Mouse (Mus musculus): ENCODE measurements around the gene Slc48a1.

Gene Slc48a1

DNA sequence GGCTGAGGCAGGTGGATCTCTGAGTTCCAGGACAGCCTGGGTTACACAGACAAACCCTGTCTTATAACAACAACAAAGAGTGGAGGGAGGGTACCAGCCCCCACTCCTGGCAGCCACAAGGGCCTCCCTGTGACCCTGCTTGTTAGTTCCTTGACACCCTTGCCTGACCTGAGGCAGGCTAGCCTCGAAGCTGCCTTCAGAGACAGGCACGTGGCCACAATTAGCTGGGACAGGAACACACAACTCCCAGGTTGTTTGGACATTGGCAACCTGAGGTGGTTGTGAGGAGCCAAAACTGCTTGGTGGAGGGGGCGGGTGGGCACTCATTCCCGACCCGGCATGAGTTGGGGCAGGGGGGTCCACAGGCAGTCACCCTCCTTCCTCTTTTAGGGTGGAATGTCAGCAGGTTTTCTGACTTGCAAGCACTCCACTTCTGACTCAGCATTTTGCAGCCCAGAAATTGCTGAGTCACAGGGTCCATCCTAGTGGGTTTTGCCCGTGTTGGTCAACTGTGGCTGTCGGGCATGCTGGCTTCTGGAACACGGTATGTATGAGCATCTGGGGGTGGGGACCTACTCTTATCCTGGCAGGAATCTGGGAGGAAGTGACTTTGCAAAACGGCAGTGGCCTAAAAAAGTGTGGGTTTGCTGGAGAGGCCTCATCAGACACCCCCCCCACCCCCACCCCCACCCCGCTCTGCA, 8.2 kb downstream of the Slc48a1 start:
- Histone ChIP-seq H3K4me3 (replicated peaks; ENCODE audit: low read length) (peak overlapping the region; percentile 45; the same call in 1 of the 2 replicates), H3K27me3 (ENCODE audit: insufficient read depth, low read length) (peaks cover 25% of the 10 kb centered on the region), H3K36me3 (ENCODE audit: insufficient read depth, low read length) (peaks cover 13% of the 10 kb centered on the region), H3K4me1 (replicated peaks; ENCODE audit: low read depth, low read length) (peaks cover 70% of the 10 kb centered on the region), H3K9me3 (ENCODE audit: low read length) (no peaks in the 10 kb centered on the region)
- no peak for TF ChIP-seq NANOG (IDR thresholded peaks at IDR 0.05; ENCODE audit: borderline replicate concordance, low read length)
- TF ChIP-seq CTCF (conservative IDR thresholded peaks at IDR 0.05; ENCODE audit: low read length): no peak
- TF ChIP-seq POU5F1 (IDR thresholded peaks at IDR 0.05; ENCODE audit: borderline replicate concordance, low read length): no peak

- Histone ChIP-seq H3K9me3 (ENCODE audit: low read length) (no peaks in the 10 kb centered on the region), H3K27me3 (ENCODE audit: insufficient read depth, low read length) (peaks cover 20% of the 10 kb centered on the region), H3K36me3 (ENCODE audit: insufficient read depth, low read length) (peaks cover 13% of the 10 kb centered on the region), H3K4me3 (replicated peaks; ENCODE audit: low read length) (peak overlapping the region; percentile 45; the same call in 1 of the 2 replicates), H3K4me1 (replicated peaks; ENCODE audit: low read depth, low read length) (peaks cover 63% of the 10 kb centered on the region)
- TF ChIP-seq POU5F1 (IDR thresholded peaks at IDR 0.05; ENCODE audit: borderline replicate concordance, low read length) (no peak), NANOG (IDR thresholded peaks at IDR 0.05; ENCODE audit: borderline replicate concordance, low read length) (no peak), CTCF (conservative IDR thresholded peaks at IDR 0.05; ENCODE audit: low read length) (no peak)
Observed at GRCm38 (mm10) chr15:97787148-97787798, 9.0 kb downstream of the Slc48a1 start.

GRCm38 (mm10) chr15:97787799-97788667, 9.7 kb downstream of the Slc48a1 start:
- H3K9me3 ChIP-seq (ENCODE audit: low read length): no peaks in the 10 kb centered on the region
- TF ChIP-seq CTCF (conservative IDR thresholded peaks at IDR 0.05; ENCODE audit: low read length) (no peak), NANOG (IDR thresholded peaks at IDR 0.05; ENCODE audit: borderline replicate concordance, low read length) (no peak), POU5F1 (IDR thresholded peaks at IDR 0.05; ENCODE audit: borderline replicate concordance, low read length) (no peak)
- peaks cover 12% of the 10 kb centered on the region for H3K27me3 ChIP-seq (ENCODE audit: insufficient read depth, low read length)
- peaks cover 17% of the 10 kb centered on the region for H3K36me3 ChIP-seq (ENCODE audit: insufficient read depth, low read length)
- H3K4me3 ChIP-seq (replicated peaks; ENCODE audit: low read length): peak overlapping the region; percentile 45; the same call in 1 of the 2 replicates
- H3K4me1 ChIP-seq (replicated peaks; ENCODE audit: low read depth, low read length): peaks cover 57% of the 10 kb centered on the region

DNA sequence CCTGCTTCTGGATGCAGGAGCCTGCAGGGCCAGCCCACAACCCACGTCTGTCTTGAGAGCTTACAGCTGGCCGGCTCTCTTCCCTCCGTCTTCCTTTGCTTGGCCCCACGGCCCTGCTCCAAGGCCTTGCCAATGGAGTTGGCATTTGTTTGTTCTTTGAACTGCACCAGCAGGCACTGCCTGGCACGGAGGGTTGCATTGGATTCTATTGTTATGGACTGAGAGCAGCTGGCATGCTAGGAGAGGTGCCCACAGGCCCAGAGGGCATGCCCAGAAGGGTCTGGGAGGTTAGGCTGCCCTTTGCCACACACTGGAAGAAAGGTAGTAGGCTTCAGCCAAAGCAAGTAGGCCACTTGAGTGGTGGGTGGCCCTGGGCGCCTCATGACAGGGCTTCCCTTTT, 10.5 kb downstream of the Slc48a1 start:
- Histone ChIP-seq H3K36me3 (ENCODE audit: insufficient read depth, low read length) (peaks cover 18% of the 10 kb centered on the region), H3K9me3 (ENCODE audit: low read length) (no peaks in the 10 kb centered on the region), H3K27me3 (ENCODE audit: insufficient read depth, low read length) (peaks cover 12% of the 10 kb centered on the region), H3K4me1 (replicated peaks; ENCODE audit: low read depth, low read length) (peaks cover 54% of the 10 kb centered on the region), H3K4me3 (replicated peaks; ENCODE audit: low read length) (no peak overlapping the region)
- no peak for TF ChIP-seq NANOG (IDR thresholded peaks at IDR 0.05; ENCODE audit: borderline replicate concordance, low read length)
- TF ChIP-seq POU5F1 (IDR thresholded peaks at IDR 0.05; ENCODE audit: borderline replicate concordance, low read length): no peak
- no peak for TF ChIP-seq CTCF (conservative IDR thresholded peaks at IDR 0.05; ENCODE audit: low read length)

DNA sequence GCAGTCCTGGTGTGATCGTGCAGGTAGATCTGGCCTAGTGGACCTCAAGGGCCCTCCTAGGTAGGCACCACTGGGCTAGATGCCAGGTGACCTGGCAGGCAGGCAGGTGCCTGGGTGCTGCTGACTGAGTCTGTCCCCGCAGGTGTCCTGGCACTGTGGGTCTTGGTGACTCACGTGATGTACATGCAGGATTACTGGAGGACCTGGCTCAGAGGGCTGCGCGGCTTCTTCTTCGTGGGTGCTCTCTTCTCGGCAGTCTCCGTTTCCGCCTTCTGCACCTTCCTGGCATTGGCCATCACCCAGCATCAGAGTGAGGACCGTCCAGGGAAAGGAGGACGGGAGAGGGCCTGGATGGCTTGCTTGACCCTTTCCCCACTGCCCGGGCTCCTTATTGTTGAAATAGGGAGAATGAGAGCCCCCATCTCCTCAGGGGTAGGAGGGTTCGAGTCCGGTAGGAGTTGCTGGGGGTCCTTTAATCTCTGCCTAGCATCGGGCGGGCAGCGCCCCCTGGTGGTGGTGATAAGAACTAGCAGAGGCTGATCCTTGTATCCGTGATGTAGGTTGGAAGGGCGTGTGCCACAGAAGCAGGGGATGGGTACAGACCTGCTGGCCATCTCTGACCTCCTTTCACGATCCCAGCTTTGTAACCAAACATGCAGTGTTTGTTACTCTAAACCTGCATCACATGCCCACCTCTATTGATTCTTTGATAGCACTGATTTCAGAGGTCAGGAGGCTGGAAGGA, 11.6 kb downstream of the Slc48a1 start:
- H3K36me3 ChIP-seq (ENCODE audit: insufficient read depth, low read length): peaks cover 18% of the 10 kb centered on the region
- TF ChIP-seq CTCF (conservative IDR thresholded peaks at IDR 0.05; ENCODE audit: low read length) (peak; percentile 86), NANOG (IDR thresholded peaks at IDR 0.05; ENCODE audit: borderline replicate concordance, low read length) (no peak)
- H3K4me3 ChIP-seq (replicated peaks; ENCODE audit: low read length): no peak overlapping the region
- peaks cover 9% of the 10 kb centered on the region for H3K27me3 ChIP-seq (ENCODE audit: insufficient read depth, low read length)
- peaks cover 57% of the 10 kb centered on the region for H3K4me1 ChIP-seq (replicated peaks; ENCODE audit: low read depth, low read length)
- no peaks in the 10 kb centered on the region for H3K9me3 ChIP-seq (ENCODE audit: low read length)

GRCm38 (mm10) chr15:97791126-97791700, 12.9 kb downstream of the Slc48a1 start:
- Histone ChIP-seq H3K4me1 (replicated peaks; ENCODE audit: low read depth, low read length) (peaks cover 45% of the 10 kb centered on the region), H3K36me3 (ENCODE audit: insufficient read depth, low read length) (peaks cover 18% of the 10 kb centered on the region), H3K27me3 (ENCODE audit: insufficient read depth, low read length) (no peaks in the 10 kb centered on the region; the same call in 1 of the 2 replicates), H3K9me3 (ENCODE audit: low read length) (no peaks in the 10 kb centered on the region), H3K4me3 (replicated peaks; ENCODE audit: low read length) (no peak overlapping the region)
- TF ChIP-seq POU5F1 (IDR thresholded peaks at IDR 0.05; ENCODE audit: borderline replicate concordance, low read length) (no peak), CTCF (conservative IDR thresholded peaks at IDR 0.05; ENCODE audit: low read length) (no peak), NANOG (IDR thresholded peaks at IDR 0.05; ENCODE audit: borderline replicate concordance, low read length) (no peak)

DNA sequence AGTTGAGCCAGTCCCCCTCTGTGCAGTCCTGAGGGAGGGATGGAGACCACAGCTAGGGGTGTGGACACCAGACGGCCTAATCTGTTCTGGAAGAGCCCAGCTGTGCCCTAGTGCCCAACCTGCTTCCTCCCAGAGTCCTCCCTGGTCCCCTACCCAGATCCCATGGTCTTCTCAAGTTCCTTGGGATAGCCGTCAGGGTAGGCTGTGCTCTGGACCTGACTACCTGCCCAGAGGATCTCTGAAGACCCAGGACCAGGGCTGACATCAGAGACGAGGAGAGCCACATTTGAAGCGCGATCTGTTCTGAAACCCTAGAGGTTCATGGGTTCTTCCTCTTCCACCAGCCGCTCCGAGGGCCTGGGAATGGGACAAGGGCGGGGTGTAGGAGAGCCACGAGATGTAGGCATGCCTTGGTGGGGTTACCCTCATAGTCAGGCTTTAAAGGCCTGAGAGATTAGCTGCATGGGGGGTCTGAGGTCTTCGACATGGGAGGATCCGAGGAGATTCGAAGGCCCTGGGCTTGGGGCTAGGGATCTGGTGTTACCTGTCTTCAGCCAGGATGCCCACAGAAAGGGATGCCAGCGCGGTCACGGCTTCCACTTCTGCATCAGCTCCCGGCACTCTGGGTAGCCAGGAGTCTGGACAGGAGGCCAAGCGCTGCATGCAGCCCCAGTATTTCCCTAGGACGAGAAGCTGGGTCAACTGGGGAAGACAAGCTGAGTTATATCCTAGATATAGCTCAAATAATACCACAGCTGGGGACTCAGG, 15.2 kb downstream of the Slc48a1 start:
- TF ChIP-seq CTCF (conservative IDR thresholded peaks at IDR 0.05; ENCODE audit: low read length) (no peak), POU5F1 (IDR thresholded peaks at IDR 0.05; ENCODE audit: borderline replicate concordance, low read length) (no peak), NANOG (IDR thresholded peaks at IDR 0.05; ENCODE audit: borderline replicate concordance, low read length) (no peak)
- Histone ChIP-seq H3K4me1 (replicated peaks; ENCODE audit: low read depth, low read length) (peaks cover 29% of the 10 kb centered on the region), H3K4me3 (replicated peaks; ENCODE audit: low read length) (no peak overlapping the region), H3K36me3 (ENCODE audit: insufficient read depth, low read length) (peaks cover 18% of the 10 kb centered on the region), H3K9me3 (ENCODE audit: low read length) (no peaks in the 10 kb centered on the region), H3K27me3 (ENCODE audit: insufficient read depth, low read length) (peaks cover 8% of the 10 kb centered on the region; the same call in 1 of the 2 replicates)
